Mouse (Mus musculus) lung, embryonic 16.5 days (tissue): ENCODE results near the gene Arhgef11. TPM values are rescaled to one million over a fixed set of nuclear protein-coding genes. Genes with fewer than 3 reads are reported as not detected.

Experiments
- ATAC-seq: fragments of 200-750 bp; cut with Nextera tagmentation; 2 replicates; pipeline ENCODE4 v1.8.0; 2017; ENCODE audit warnings: low read depth, mild to moderate bottlenecking, moderate library complexity
- H3K27ac ChIP-seq: fragments of 300-500 bp; sonication (generic); 2 replicates; pipeline ENCODE4 v1.5.1; 2014; ENCODE audit warnings: mild to moderate bottlenecking, control low read depth, low read length
- H3K27me3 ChIP-seq: fragments of 300-500 bp; sonication (generic); 2 replicates; pipeline ENCODE4 v1.6.1; 2014; ENCODE audit warnings: low read depth, low read length, mixed read lengths; ENCODE audit not compliant: control insufficient read depth, insufficient read depth
- H3K36me3 ChIP-seq: fragments of 300-500 bp; sonication (generic); 2 replicates; pipeline ENCODE4 v1.6.1; 2014; ENCODE audit warnings: low read length; ENCODE audit not compliant: control insufficient read depth, insufficient read depth
- H3K4me1 ChIP-seq: fragments of 300-500 bp; sonication (generic); replicated peaks from 2 replicates; pipeline ENCODE4 v1.6.1; 2014; ENCODE audit warnings: low read length, mixed read lengths; ENCODE audit not compliant: control insufficient read depth, insufficient read depth
- H3K4me2 ChIP-seq: fragments of 300-500 bp; sonication (generic); 2 replicates; pipeline ENCODE4 v1.6.1; 2014; ENCODE audit warnings: low read depth, low read length, control low read depth
- H3K4me3 ChIP-seq: fragments of 300-500 bp; sonication (generic); 2 replicates; pipeline ENCODE4 v1.5.1; 2014; ENCODE audit warnings: mild to moderate bottlenecking, low read length, control low read depth
- H3K9ac ChIP-seq: fragments of 300-500 bp; sonication (generic); 2 replicates; pipeline ENCODE4 v1.6.1; 2014; ENCODE audit warnings: low read length, control low read depth
- H3K9me3 ChIP-seq: fragments of 300-500 bp; sonication (generic); 2 replicates; pipeline ENCODE4 v1.6.1; 2016; ENCODE audit warnings: low read length; ENCODE audit not compliant: control insufficient read depth
- WGBS: fragments of 180-500 bp; shearing (Covaris S2); extraction: QIAGEN DNeasy Blood & Tissue Kit; methylation state at CpG from one replicate; pipeline ENCODE4 v1.1.7; 2014; 5-methylcytosine and 5-hydroxymethylcytosine counted together
- polyA plus RNA-seq: library from polyadenylated mRNA; unstranded; fragments of >200 nt; fragmentation: Nextera tagmentation; extraction: Ambion mirVana; gene quantifications from 2 replicates; pipeline ENCODE4 v1.2.1, GENCODE M21; 2015

Arhgef11 gene
- polyA plus RNA-seq, 1 experiment from 2014 or later, result 15.4 TPM

DNA sequence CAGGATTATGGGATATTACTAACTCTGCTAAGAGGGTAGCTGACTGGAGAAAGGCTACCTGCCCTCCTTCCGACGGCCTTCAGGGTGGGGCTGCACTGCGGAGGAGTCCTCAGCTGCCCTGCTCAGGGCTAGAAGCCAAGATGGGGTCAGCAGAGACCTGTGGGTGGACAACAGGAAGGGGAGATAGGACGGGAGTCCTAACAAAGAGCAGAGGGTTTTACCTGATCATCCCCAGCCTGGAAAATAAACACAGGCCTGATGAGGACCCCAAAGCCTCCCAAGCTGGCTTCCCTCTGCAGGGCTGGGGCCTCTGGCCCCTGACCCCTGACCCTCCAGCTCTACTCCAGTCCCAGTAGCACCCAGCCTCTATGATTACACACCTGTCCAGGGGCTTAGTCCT is 145.8 kb downstream of the Arhgef11 start:
- peak overlapping the region; percentile 48 for H3K4me2 ChIP-seq
- H3K4me1 ChIP-seq, result peaks cover 60% of the 10 kb centered on the region
- no peaks in the 10 kb centered on the region for H3K36me3 ChIP-seq
- peak overlapping the region; percentile 11 for H3K4me3 ChIP-seq
- H3K27me3 ChIP-seq, result no peaks in the 10 kb centered on the region
- no peaks in the 10 kb centered on the region for H3K9me3 ChIP-seq
- WGBS, result 26% methylated on average over 4 of the region's 4 CpGs
- peak overlapping the region; percentile 97 for H3K27ac ChIP-seq
- peak overlapping the region; percentile 56 for H3K9ac ChIP-seq
- no peak for ATAC-seq

DNA sequence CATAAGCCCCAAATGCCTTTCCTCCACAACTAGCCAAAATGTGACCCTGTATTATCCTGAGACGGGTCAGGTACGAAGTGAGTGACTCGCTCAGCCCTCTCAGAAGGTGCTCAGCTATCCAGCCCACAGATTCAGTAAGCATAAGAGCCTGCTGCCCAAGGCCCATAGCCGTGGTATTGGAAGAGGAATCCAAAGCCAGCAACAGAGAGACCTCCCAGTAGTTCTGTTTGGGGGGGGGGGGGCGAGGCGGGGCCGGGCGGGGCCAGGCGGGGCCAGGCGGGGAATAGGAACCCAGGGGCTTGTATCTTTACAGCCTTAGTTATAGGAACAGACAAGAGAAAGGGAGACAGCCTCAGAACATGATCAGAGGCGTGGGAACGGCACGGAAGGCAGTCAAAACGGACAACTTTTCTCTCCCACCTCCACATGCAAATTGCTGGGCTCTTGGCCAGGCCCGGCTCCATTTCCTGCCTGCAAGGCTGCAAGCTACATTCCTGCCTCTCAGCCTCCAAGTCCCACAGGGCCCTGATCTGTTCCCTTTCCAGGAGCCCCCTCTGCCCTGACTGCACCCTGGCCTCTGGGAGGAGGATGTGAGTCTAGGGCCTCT is 146.4 kb downstream of the Arhgef11 start:
- Histone ChIP-seq H3K27me3 (no peaks in the 10 kb centered on the region), H3K27ac (peak overlapping the region; percentile 97), H3K4me1 (peaks cover 58% of the 10 kb centered on the region), H3K4me2 (peak overlapping the region; percentile 48), H3K4me3 (peak overlapping the region; percentile 23), H3K9ac (peak overlapping the region; percentile 56), H3K36me3 (no peaks in the 10 kb centered on the region), H3K9me3 (no peaks in the 10 kb centered on the region)
- WGBS, result 14% methylated on average over 15 of the region's 15 CpGs
- peak; percentile 71 for ATAC-seq

DNA sequence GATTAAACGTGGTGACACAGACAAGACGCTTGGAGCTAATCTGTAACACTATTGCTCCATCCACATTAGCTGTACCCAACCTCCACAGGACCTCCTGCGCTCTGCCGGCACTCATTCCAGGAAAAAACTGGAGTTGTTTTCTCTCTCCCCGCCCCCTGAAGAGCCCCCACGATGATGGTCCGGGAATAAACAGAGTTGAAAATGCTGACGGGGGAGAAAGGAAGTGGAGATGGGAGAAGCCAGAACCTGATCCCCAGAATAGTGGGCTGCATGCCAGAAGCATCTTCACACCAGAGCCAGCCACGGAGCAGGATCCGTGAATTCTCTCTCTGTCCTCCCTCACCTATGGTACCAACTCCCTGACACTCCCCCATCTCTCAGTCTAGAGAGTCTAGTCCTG is 147.1 kb downstream of the Arhgef11 start:
- peak; percentile 32 for ATAC-seq
- H3K36me3 ChIP-seq, result no peaks in the 10 kb centered on the region
- peak overlapping the region; percentile 48 for H3K4me2 ChIP-seq
- no peaks in the 10 kb centered on the region for H3K9me3 ChIP-seq
- H3K27ac ChIP-seq, result peak overlapping the region; percentile 97
- no peaks in the 10 kb centered on the region for H3K27me3 ChIP-seq
- 10% methylated on average over 10 of the region's 10 CpGs for WGBS
- peak overlapping the region; percentile 56 for H3K9ac ChIP-seq
- peak overlapping the region; percentile 23 for H3K4me3 ChIP-seq
- peaks cover 57% of the 10 kb centered on the region for H3K4me1 ChIP-seq

DNA sequence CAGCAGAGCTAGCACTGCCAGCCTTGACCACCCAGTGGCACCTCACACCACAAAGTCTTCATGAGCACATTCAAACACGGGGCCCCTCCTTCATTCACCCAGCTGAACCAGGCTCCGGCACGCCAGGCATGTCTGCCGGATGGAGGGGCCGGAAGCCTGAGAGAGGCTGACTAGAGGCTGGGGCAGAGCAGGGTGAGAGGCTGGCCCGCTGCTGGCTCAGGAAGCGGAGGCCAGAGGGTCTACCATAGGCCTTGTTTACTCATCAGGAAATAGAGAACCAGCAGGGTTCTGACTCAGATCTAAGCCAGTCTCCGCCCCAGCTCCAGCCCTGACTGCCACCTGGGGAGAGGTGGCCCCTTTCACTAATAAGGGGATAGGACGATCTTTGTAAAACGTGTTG is 147.7 kb downstream of the Arhgef11 start:
- H3K27ac ChIP-seq, result peak overlapping the region; percentile 97
- no peaks in the 10 kb centered on the region for H3K27me3 ChIP-seq
- H3K4me2 ChIP-seq, result peak overlapping the region; percentile 48
- peak; percentile 55 for ATAC-seq
- 18% methylated on average over 10 of the region's 10 CpGs for WGBS
- no peaks in the 10 kb centered on the region for H3K36me3 ChIP-seq
- peaks cover 57% of the 10 kb centered on the region for H3K4me1 ChIP-seq
- H3K9ac ChIP-seq, result peak overlapping the region; percentile 56
- peak overlapping the region; percentile 23 for H3K4me3 ChIP-seq
- no peaks in the 10 kb centered on the region for H3K9me3 ChIP-seq

DNA sequence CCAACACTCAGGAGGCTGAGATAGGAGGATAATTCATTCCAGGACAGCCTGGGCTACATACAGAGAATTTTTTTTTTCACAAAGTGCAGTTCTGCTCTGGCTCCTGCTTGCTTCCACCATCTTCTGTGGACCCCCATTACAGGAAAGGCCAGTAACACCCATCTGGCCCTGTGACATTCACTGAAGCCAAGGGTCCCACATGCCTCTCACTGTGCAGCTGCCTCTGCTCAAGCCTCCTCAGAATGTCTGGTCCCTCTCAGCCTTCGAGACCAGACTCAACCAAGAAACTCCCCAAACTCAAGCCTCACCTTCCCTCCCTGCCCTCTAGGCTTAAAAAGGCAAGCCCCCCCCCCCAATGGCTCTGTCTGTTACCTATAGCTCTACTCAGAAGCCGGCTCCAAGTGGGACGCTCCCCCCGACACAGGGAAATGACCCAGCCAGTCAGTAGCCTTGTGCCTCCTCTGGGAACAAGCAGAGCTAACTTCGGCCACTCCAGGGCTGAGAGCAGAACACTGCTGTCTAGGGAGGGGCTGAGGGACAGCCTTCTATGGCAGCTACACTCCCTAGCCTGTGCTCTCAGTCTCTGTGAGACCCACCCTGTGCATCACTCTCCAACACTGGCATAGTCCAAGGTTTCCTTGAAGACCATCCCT is 148.4 kb downstream of the Arhgef11 start:
- H3K27ac ChIP-seq, result peak overlapping the region; percentile 97
- H3K27me3 ChIP-seq, result no peaks in the 10 kb centered on the region
- H3K9me3 ChIP-seq, result no peaks in the 10 kb centered on the region
- 68% methylated on average over 5 of the region's 5 CpGs for WGBS
- ATAC-seq, result no peak
- peak overlapping the region; percentile 23; the same call in 1 of the 2 replicates for H3K4me3 ChIP-seq
- H3K36me3 ChIP-seq, result no peaks in the 10 kb centered on the region
- peak overlapping the region; percentile 48 for H3K4me2 ChIP-seq
- peak overlapping the region; percentile 56 for H3K9ac ChIP-seq
- peaks cover 57% of the 10 kb centered on the region for H3K4me1 ChIP-seq

DNA sequence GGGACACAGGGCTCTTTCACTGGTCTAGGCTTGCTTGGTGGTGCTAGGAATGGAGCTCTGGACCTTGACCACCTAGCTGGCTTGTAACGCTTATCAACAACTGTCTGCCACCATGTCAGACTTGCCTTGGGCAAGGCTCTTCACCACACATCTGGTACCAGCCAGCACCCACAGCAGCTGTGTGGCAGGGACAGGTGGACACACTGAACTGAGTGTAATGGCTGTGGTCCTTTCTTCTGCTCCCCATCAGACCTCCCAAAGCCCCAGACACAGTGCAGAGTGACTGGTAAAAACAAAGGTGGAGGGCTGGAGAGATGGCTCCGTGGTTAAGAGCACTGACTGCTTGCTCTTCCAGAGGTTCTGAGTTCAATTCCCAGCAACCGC is 148.9 kb downstream of the Arhgef11 start:
- peak overlapping the region; percentile 56; the same call in 1 of the 2 replicates for H3K9ac ChIP-seq
- ATAC-seq, result no peak
- H3K4me3 ChIP-seq, result peak overlapping the region; percentile 4; the same call in 1 of the 2 replicates
- H3K36me3 ChIP-seq, result no peaks in the 10 kb centered on the region
- peaks cover 57% of the 10 kb centered on the region for H3K4me1 ChIP-seq
- peak overlapping the region; percentile 48 for H3K4me2 ChIP-seq
- H3K9me3 ChIP-seq, result no peaks in the 10 kb centered on the region
- WGBS, result 77% methylated on average over 3 of the region's 3 CpGs
- peak overlapping the region; percentile 97 for H3K27ac ChIP-seq
- no peaks in the 10 kb centered on the region for H3K27me3 ChIP-seq

DNA sequence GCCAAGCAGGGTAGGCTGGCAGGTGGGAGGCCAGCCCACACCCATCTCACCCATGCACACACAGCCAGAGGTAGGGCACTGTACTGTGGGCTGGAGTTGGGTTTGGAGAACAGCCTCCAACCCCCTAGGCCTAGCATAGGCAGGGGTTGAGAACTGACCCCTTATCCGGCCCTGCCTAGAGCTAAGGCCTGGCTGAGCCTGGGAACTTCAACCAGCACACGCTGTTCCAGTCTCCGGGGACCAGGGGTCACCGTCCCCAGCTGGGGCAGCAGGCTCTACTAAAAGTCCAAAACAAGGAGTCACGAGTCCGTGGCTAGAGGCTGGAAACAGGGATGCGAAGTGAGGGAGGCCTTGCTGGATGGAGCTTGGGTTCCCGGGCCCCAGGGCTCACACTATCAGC is 150.4 kb downstream of the Arhgef11 start:
- no peaks in the 10 kb centered on the region for H3K9me3 ChIP-seq
- H3K4me1 ChIP-seq, result peaks cover 46% of the 10 kb centered on the region
- H3K4me3 ChIP-seq, result peak overlapping the region; percentile 62
- WGBS, result 59% methylated on average over 8 of the region's 8 CpGs
- peak overlapping the region; percentile 72 for H3K9ac ChIP-seq
- no peaks in the 10 kb centered on the region for H3K36me3 ChIP-seq
- ATAC-seq, result no peak
- H3K27ac ChIP-seq, result peak overlapping the region; percentile 77
- H3K27me3 ChIP-seq, result no peaks in the 10 kb centered on the region
- H3K4me2 ChIP-seq, result peak overlapping the region; percentile 65

DNA sequence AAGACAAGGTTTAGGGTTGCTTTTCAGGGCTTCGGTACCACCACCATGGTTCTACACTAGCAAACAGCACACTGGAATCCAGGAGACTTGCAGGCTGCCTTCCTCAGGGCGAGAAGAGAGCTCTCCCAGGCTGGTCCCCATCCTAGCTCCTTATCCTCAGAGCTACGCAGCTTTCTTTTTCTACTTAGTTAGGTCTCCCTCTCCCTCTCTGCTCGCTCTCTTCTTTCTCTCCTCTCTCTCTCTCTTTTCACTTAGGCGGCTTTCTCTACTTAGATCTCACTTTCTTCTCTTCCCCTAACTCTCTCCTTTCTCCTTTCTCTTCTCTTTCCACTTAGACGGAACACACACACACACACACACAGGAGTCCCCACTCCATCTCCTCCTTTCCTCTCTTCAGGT is 151.1 kb downstream of the Arhgef11 start:
- Histone ChIP-seq H3K27ac (peak overlapping the region; percentile 77), H3K27me3 (no peaks in the 10 kb centered on the region), H3K4me3 (peak overlapping the region; percentile 62), H3K9ac (peak overlapping the region; percentile 72), H3K4me2 (peak overlapping the region; percentile 65), H3K4me1 (peaks cover 42% of the 10 kb centered on the region), H3K9me3 (no peaks in the 10 kb centered on the region), H3K36me3 (no peaks in the 10 kb centered on the region)
- WGBS, result 23% methylated on average over 6 of the region's 6 CpGs
- ATAC-seq, result no peak

DNA sequence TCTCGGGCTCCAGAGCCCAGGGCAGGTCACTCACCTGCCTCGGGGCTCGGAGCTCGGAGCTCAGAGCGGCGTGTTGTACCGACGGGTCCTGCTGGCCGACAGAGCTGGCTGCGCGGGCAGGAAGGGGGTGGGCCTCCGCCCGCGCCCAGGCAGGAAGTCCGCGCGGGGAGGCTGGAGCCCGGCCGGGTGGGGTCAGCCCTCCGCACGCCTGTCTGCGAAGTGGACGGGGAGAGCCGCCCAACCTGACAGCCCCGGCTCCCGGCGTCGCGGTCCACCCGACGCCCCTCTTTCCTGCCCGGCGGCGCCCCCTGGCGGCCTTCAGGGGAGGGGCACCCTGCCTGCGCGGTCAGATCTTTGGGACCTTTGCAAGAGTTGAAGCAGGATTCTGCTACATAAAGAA is 151.5 kb downstream of the Arhgef11 start:
- no peaks in the 10 kb centered on the region for H3K9me3 ChIP-seq
- WGBS, result under 1% methylated on average over 33 of the region's 37 CpGs
- peaks cover 39% of the 10 kb centered on the region for H3K4me1 ChIP-seq
- peak; percentile 85 for ATAC-seq
- H3K4me3 ChIP-seq, result peak overlapping the region; percentile 62
- H3K27me3 ChIP-seq, result no peaks in the 10 kb centered on the region
- H3K27ac ChIP-seq, result peak overlapping the region; percentile 77
- H3K9ac ChIP-seq, result peak overlapping the region; percentile 72
- H3K36me3 ChIP-seq, result no peaks in the 10 kb centered on the region
- H3K4me2 ChIP-seq, result peak overlapping the region; percentile 65
